Mouse (Mus musculus) thymus, adult 2 months (tissue): ENCODE measurements around the gene Lima1.

Experiments used
- CTCF ChIP-seq: fragments of 200-500 bp; IDR thresholded peaks from 2 replicates; pipeline ENCODE4 v1.5.1; 2012; ENCODE audit warnings: mild to moderate bottlenecking, control low read depth, low read length, moderate library complexity, borderline replicate concordance; ENCODE audit not compliant: control insufficient read depth, poor library complexity, insufficient read depth; ENCODE audit errors: extremely low read depth
- POLR2A ChIP-seq: fragments of 200-500 bp; IDR thresholded peaks from 2 replicates; pipeline ENCODE4 v1.6.1; 2012; ENCODE audit warnings: mild to moderate bottlenecking, low read length, control low read depth, moderate library complexity; ENCODE audit not compliant: control insufficient read depth, poor library complexity, insufficient read depth; ENCODE audit errors: extremely low read depth

DNA sequence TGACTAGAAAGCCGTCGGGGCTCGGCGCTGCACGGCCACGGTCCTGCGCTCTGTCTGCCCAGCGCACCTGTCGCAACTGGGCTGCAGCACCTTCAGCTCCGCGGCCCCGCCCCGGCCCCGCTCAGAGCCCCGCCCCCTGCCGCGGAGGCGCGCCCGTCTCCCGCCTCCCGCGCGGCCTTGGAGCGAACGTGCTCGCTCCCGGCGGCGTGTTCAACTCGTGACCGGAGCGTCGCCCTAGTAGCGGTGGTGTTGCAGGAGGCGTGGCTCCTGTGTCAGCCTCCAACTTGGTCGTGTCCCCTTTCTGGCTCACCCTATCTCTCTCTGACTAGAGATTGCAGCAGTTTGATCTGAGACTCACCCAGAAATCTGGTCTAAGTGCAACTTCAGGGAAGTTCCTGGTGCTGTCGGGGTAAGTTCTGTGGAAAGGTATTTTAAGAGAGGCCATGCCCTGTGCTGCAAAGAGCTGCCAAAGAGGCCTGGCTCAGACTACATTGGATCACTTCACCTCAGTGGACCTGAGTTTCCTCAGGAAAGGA is at the start of gene Lima1:
- TF ChIP-seq CTCF (no peak), POLR2A (no peak)
